Mouse (Mus musculus) CH12F3 (cell line): Measurements from ENCODE around the gene Tnip3.

Experiments
- in situ Hi-C: fragments of 300-500 bp; cut with MboI; formaldehyde crosslinking; loops from 2 replicates; pipeline ENCODE4 v1.14.3; 2020; ENCODE audit warnings: low sequenced_read_pairs

The Tnip3 gene

DNA sequence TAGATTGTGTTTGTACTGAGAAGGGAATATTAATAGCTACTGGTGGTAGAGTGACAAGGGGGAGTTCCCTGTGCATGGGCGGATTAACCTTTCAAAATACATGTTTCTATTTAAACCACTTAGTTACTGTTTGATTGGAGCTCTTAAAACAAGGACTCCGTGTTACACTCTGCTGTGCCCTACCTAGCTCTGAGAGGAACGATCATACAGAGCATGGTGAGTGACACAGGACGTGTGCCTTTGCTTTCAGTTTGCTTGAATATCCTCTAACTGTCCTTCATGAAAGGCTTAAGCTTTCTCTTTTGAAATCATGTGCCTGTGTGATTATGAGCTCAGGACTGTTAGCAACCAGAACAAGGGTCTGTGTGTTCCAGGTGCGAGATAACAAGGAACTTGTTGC is at the start of gene Tnip3:
Tnip3 (plus strand) TSS at position 122 of the 400 bp plus-strand sequence.
- in situ Hi-C loops = no loop called here

DNA sequence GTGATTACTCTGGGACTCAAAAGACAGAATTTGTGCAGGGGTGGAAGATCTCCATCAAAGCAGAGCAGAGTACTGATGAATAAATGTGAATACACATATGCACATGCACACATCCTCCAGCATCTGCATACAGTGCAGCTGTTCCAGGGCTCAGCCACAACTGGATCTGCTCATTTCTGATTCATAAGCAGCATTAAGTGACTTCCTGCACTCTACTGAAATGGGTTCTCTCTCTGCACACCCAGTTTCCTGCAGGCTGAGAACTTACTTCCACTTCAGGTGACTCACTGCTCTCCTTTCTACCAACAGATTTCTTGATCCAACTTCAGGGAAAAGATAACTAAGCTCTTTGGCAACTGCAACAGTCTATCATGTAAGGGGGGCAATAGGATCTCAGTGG is 26.3 kb upstream of the Tnip3 start:
- in situ Hi-C loops = no loop called here

DNA sequence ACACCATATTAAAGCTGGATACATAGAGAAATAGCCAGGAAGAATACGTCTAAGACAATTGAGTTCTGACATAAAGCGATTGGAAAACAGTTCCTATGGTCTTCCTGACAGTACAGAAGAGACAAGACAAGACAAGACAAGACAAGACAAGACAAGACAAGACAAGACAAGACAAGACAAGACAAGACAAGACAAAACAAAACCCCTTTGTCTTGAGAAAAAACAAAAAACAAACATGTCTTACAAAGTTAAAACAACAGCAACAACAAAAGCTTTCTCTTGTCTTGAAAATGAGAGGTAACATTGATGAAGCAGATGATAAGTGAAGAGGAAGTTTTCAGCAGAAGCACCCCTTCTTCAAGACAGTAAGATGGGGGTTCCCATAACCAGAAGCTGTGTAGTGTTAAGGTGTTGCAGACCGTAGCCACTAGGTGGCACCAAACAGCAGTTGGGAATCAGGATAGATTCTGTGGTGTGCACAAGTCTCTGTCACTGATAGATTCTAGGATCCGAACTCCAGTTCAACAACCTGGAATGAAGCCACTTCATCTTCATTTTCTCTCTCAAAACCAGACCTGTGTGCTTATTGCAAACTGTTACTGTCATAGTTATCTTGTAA is 15.0 kb upstream of the Tnip3 start:
- in situ Hi-C loops = no loop called here

DNA sequence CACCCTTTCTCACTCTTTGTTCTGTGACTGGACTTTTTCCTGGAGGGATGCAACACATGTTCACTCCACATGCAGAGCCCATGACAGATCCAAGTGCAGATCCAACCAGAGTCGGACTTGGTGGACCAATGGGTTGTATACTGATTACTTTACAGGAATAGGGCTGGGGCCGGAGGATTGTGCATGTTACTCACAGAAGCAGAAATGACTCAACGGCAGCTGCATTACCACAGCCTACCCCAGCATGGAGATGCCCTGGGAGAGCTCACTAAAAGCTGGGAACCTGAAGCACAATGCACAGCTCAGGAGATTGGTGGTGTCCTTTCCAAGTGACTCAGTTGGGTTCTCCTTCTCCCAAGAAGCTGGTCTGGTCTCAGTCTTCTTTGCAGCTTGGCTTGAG is 11.3 kb upstream of the Tnip3 start:
- in situ Hi-C loops = no loop called here

DNA sequence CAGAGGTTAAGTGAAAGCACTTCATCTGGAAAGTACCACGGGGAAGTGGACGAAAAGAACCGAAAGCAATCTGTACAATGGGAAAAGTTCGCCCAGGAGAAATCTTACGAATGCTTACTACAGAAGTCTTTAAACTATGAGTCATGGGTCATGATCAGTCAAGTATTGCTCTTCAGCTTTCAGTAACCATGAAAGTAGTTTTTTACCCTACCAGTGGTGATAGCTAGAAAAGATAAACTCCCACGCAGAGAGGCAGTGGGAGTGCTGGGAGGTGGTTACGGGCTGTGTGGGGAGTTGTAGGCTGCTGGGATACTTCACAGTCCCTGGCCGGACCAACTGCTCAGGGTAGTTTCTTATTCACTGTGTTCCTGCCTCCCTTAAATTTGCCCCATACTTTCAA is 8.4 kb upstream of the Tnip3 start:
- in situ Hi-C loops = no loop called here

DNA sequence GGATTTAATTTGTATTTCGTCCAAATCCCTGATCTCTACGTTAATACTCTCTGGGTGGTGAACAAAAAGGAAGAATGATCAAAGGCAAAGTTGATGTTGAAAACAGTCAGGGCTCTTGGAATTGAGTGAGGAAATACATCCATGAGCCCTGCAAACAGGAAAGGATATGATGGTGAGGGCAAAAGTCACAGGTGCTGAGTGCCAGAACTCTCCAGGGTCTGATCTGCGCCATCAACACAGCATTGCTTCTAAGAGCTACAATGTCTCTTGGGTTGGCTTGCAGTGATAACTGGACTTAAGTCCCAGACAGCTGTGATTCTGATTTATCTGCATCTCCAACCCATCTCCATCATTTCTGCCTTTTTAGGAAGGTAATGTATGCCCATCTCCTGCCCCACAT is 4.3 kb upstream of the Tnip3 start:
- in situ Hi-C loops = no loop called here

DNA sequence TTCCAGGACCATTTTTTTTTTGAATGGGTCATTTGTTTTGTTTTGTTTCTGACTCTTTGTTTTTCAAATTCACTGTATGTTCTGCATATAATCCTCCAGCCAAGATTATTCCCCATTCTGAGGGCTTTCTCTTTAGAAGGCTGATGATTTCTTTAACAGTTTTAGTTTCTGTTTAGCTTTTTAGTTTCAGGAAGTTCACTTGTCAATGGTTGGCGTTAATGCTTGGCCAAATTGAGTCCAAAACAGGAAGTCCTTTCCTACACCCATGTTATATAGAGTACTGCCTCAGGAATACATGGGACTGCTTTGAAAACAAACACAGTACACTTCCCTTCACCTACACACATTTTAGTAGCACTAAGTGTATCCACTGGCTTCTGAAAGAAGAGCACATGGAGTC is 2.8 kb downstream of the Tnip3 start:
- in situ Hi-C loops = no loop called here

DNA sequence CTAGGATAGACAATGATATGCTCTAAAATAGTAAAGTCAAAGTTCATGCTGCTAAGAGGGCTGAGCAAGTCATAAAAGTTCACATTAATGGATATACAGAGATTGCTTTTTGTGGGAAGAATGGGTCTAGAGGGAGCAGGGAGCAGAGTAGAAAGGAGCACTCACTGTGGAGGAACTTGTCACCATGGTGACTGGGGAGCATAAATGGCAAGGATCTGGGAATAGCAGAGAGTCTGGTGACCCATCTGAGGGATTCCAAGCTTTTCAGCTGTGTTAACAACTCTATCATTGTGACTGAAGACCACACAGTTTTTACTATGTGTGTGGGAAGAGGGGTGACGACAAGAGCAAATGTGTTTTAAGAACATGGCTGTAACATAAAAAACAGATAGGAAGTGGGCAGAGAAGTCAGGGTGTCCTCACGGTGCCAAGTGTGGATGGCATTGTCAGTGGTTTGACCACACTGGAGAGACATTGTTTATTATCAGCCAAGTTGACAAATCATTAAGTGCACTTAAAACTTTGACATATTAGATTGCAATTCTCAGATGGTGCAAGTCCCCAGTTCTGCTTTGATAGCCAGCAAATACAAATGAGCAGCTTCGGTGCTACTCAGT is 6.2 kb downstream of the Tnip3 start:
- in situ Hi-C loops = no loop called here

DNA sequence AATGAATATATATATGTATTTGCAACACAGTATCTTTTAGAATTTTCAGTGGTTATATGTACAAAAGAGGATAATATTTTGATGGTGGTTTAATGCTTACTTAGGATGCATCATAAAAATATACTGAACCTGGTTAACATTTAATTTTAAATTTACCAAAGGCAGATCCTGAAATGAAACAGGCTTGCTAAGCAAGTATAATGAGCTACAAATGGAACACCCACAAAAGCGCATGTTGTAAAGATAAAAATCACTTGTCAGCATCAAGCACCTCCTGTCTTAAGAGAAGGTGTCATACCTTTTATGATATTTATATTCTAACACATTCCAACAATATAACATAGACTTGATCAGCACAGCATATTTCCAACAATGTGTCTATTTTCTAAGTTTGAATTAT is 8.6 kb downstream of the Tnip3 start:
- in situ Hi-C loops = no loop called here

DNA sequence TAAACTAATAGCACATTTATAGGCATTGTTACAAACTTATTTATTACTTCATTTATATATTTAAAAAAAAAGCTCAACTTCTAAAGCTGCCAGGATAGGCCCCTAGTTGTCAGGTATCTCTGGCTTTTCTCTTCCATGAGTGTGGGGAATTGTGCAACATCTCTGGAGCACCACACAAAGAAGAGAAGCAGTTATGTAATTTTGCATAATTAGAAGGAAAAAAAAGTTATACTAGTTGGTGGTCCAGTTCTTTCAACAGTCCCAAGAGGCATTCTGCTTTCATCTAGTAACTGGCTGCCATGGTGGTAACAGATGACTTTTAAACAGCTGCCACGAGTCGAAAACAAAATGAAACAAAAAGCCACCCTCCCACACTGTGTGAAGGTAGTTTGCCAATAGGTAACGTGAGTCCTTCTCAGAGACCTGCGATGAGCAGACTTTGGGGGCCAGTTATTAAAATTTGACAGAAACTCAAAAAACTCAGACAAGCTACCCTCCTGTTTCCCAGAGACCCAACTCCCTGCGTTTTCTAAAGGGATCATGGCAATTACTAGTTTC is 12.3 kb downstream of the Tnip3 start:
- in situ Hi-C loops = no loop called here

DNA sequence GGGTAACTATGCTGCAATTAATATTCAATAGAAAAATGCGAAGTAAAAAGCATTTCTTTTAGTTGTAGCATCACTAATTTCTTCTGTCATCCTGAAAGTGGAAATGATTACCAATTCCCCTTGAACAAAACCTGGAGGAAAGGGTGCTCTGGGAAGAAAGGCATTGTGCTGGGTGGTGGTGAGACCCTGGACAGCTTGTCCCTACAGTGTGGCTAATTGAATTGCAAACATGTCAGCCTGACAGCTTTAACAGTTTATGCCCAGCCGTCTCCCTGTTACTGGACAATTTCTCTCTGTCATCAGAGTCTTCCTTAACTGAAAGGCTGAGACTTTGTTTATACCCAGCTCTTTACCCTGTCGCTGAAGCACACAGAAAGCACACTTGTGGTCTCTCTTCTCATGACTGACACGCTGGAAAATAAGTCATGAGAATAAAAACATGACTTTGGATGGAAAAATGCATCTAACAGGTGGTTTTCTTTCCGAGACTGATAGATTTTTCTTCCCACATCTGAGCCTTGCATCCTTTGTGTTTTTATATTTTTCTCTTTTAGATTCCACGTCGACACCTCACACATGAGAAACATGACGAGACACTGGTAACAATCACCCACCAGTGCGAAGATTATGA is 13.0 kb downstream of the Tnip3 start:
- in situ Hi-C loops = no loop called here

DNA sequence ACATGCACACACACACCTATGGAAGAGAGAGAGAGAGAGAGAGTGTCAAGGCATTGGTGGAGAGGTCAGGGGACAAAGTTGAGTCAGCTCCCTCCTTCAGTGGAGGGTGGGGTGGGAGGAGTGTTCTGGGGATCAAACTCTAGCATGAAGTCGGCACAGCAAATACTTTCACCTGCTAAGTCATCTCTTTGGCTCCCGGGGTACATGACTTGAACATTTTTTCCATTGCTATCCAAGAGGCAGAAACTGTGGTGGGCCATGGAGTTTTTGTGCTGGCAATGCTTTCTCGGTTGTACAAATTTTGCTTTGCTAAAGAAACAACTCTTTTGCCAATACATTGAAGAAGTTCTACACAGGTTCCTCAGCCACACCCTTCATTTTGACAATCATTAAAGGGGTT is 13.8 kb downstream of the Tnip3 start:
- in situ Hi-C loops = no loop called here

DNA sequence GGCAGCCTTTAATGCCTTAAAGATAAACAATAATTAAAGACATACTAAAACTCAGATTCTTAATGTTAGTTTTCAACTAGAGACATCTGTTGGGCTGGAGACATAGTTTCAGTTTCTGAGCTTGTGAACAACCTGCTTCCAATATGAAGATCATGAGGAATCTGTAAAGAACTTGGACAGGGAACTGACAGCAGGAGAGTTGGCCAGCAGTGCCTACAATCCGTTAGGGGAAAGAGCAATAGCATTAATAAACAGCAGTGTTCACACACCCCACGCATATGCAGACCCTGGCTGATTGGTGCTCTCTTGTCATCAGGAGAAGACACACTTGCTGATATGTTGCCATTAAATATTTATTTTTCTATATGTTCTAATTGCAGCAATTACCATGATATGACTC is 15.0 kb downstream of the Tnip3 start:
- in situ Hi-C loops = no loop called here

DNA sequence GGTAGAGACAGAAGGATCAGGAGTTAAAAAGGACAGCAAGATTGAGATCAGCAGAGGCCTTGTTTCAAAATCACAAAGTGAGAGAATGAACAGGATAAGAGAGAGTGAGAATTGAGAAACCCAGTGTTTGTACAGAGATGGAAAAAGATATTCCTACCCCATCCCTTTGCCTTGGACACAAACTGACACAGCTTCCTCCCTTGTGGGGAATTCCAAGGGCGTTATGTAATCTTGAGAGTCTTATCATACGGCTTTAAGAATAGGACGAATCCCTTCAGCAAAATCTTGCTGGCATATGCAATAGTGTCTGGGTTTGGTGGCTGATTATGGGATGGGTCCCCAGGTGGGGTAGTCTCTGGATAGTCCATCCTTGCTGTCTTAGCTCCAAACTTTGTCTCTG is 16.0 kb downstream of the Tnip3 start:
- in situ Hi-C loops = no loop called here

DNA sequence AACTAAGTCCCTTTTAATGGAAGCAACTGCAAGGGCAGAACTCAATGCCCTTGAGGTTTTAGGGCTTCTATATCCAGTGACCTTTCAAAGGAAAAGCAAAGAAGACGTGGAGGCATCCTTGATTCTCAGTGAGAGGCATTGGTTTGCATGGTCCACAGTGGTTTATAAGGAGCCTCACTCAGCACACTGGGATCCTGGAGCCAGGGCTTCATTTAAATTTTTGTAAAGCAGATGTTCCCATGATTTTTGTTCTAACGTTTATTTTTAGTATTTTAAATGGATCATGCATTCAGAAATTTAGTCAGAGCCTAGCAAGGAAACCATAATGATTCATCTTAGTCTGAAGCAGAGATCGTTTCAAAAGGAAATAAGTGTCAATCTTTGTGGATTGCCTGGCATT is 17.3 kb downstream of the Tnip3 start:
- in situ Hi-C loops = no loop called here

DNA sequence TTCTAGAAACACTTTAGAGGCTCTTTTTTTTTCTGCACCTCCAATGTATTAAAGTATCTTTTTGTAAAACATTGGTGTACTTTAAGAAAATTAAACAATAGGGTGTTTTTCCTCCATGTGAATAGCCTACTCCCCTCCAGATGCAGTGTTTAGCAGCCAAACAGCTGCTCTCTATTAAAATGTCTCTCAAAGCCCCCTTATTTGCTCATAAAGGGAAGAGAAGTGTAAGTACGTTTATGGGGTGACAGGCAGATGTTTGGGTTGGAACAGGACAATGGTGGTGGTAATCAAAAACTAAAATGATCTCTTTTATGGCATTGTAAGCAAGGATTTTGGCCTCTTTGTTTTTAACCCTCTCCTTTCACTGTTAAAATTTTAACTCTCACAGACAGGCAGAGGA is 17.8 kb downstream of the Tnip3 start:
- in situ Hi-C loops = no loop called here

DNA sequence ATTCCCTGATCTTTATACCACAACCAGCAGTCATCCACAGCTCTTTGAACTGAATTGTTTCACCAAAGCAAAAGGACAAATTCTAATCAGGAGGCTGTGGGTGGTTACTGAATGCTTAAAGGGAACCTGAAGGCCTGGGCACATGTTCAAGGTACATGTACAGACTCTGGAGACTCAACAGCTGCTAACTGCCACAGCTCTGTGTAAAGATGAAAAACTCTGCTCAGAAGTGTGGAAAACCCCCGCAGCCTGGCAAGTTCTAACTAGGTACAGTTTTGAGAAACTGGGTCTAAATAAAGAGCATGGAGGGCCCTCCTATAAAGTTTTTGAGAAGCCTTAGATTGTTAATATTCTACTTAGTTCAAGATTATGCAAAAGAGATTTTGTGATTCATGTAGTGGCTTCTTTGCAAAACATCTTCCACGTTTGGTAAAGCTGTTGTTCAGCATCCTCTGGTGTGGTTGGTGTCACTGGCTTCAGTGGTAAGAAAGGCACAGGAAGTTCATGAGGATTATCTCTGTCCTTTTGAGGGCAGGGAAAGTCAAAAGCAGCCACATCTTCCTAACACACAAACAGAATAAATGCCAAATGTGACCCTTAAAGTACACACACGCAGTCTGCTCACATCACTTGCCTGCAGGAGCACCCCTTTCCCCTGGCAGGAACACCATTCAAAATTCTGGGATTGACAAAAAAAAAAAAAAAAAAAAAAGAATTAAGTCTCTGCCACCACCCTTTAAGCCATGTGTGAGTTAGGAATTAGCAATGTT is 39.0 kb downstream of the Tnip3 start:
- in situ Hi-C loops = no loop called here

DNA sequence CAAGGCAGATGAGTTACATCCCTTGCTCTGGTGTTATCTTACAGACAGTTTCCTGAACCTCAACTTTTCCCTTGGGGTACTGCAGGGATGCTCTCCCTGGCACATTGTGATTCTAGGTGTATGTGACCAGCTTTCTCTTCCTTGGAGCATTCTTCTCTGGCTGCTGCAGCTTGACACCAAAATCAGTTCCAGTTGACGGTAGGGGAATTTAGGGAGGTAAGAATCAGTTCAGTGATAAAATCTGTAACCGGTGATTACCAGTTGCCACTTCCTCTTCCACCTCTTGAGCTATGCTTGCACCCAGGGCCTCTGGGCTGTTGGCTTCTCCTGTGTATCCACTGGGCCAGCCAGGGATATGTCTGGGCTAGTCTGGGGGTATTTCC is 39.5 kb downstream of the Tnip3 start:
- in situ Hi-C loops = no loop called here

DNA sequence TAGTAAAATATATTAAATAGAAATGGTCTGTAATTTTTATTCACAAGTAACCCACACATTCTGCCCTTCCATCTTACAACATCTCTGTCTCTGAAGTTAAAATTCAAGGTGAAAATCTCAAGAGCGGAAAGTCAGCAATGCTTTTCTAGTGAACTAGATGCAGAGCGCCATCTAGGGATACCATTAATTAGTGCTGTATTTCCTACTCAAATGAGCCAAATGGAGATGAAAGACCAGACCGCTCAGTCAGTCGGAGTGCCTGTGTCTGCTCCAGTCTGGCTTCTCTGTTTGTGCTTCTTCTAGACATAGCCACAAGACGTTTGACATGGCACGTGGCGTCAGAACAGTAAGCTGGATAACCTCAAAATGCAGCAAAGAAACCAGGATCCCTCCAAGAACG is 44.6 kb downstream of the Tnip3 start:
- in situ Hi-C loops = no loop called here

DNA sequence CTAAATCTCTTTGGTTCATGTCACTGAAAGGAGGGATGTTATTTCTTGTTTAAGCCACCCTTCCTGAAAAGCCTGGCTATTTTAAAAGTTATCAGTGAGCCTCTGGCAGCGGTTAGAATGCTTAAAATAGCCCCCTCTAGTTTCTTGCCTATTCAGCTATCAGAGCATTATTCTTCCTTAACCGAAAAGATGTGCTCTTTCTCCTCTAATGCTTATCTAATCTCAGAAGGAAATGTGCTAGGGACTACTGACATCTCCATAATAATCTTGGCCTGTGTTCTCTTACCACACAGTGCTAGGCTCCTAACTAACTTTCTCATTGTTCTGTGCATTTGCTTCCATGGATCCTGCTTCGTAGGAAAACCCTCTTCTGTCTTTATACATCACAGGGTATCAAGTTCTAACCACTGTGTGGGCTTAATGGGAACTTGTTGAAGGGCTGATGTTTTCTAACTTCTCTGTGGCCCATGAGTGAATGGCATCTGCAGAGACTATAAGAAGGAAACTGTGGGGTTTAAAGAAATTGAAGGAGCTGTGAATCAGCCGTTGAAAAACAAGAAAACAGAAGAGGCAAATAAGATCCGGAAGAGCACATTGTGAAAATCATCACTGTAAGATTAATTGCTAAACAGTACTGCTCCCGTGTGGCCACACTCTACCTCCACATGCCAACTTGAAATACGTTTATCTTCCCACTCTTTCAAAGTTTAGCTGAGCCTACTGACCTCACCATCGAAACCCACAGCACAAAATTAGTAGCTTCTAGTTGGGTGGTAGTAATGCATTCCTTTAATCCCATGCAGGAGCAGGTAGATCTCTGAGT is 53.2 kb downstream of the Tnip3 start:
- in situ Hi-C loops = no loop called here

DNA sequence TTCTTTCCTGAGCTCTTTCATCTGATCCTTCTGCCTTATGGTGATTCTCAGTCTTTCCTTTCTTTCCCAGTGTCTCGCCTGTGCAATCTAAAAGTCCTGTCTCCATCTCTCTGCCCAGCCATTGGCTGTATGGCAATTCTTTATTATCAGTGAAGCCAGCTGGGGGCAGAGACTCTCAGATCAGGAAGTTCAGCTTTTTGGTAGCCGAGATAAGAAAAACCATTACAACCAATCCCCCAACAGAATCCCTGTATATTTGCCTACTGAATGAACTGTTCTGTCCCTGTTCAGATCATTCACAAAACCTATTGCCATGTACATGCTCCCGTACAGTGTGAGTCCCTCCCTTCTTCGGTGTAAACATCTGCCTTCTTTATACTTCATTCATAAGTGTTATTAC is 57.9 kb downstream of the Tnip3 start:
- in situ Hi-C loops = no loop called here
